Mouse (Mus musculus): ENCODE results near the gene Teddm1b.
"Not testable (repeated sequence)": the region's sequence is repeated elsewhere in the genome, so short reads cannot be mapped to it uniquely, and the experiment has no call there.

Teddm1b gene

GRCm38 (mm10) chr1:153874045-153874444 is at the start of gene Teddm1b:
Gene Teddm1b (plus strand): TSS chr1:153874345.
- DNase-seq (ENCODE audit: low spot score in 2 of 2): no peak

- no peak for DNase-seq (ENCODE audit: low spot score in 2 of 2)
Observed at GRCm38 (mm10) chr1:153830746-153831145, 43.4 kb upstream of the Teddm1b start.

- DNase-seq (ENCODE audit: low spot score in 2 of 2): no peak
Observed at GRCm38 (mm10) chr1:153836036-153836435, 38.1 kb upstream of the Teddm1b start.

GRCm38 (mm10) chr1:153842121-153842740 is 31.9 kb upstream of the Teddm1b start:
- DNase-seq (ENCODE audit: low spot score in 2 of 2): no peak

- DNase-seq (ENCODE audit: low spot score in 2 of 2): no peak
Observed at GRCm38 (mm10) chr1:153844042-153844441, 30.1 kb upstream of the Teddm1b start, which contains the start of gene Rgsl1. Gene Rgsl1 (minus strand): TSS chr1:153844142.

- DNase-seq (ENCODE audit: low spot score in 2 of 2): no peak
Observed at GRCm38 (mm10) chr1:153846420-153846819, 27.7 kb upstream of the Teddm1b start.

GRCm38 (mm10) chr1:153846867-153847266 is 27.3 kb upstream of the Teddm1b start:
- DNase-seq (ENCODE audit: low spot score in 2 of 2): no peak

- DNase-seq (ENCODE audit: low spot score in 2 of 2): not testable (repeated sequence)
Observed at GRCm38 (mm10) chr1:153852696-153853095, 21.4 kb upstream of the Teddm1b start.

GRCm38 (mm10) chr1:153855946-153856345 is 18.2 kb upstream of the Teddm1b start:
- DNase-seq (ENCODE audit: low spot score in 2 of 2): no peak

- not testable (repeated sequence) for DNase-seq (ENCODE audit: low spot score in 2 of 2)
Observed at GRCm38 (mm10) chr1:153880391-153880790, 6.2 kb downstream of the Teddm1b start.

GRCm38 (mm10) chr1:153886024-153886633 is 12.0 kb downstream of the Teddm1b start:
- DNase-seq (ENCODE audit: low spot score in 2 of 2): no peak

GRCm38 (mm10) chr1:153890121-153890520 is 16.0 kb downstream of the Teddm1b start:
- DNase-seq (ENCODE audit: low spot score in 2 of 2): no peak

- DNase-seq (ENCODE audit: low spot score in 2 of 2): no peak
Observed at GRCm38 (mm10) chr1:153891442-153891841, 17.3 kb downstream of the Teddm1b start, which contains the start of gene Teddm1a. Gene Teddm1a (plus strand): TSS chr1:153891742.

GRCm38 (mm10) chr1:153893746-153894145 is 19.6 kb downstream of the Teddm1b start:
- DNase-seq (ENCODE audit: low spot score in 2 of 2): no peak

- no peak for DNase-seq (ENCODE audit: low spot score in 2 of 2)
Observed at GRCm38 (mm10) chr1:153894201-153894893, 20.2 kb downstream of the Teddm1b start.

GRCm38 (mm10) chr1:153894979-153895378 is 20.8 kb downstream of the Teddm1b start:
- peak; percentile 73 to 74 for DNase-seq (ENCODE audit: low spot score in 2 of 2)

- no peak for DNase-seq (ENCODE audit: low spot score in 2 of 2)
Observed at GRCm38 (mm10) chr1:153897196-153897595, 23.1 kb downstream of the Teddm1b start.

GRCm38 (mm10) chr1:153898989-153899730 is 25.0 kb downstream of the Teddm1b start:
- no peak for DNase-seq (ENCODE audit: low spot score in 2 of 2)

GRCm38 (mm10) chr1:153899731-153900380 is 25.7 kb downstream of the Teddm1b start, which contains the start of the genes Glul and Teddm2:
Gene Glul (plus strand): TSS chr1:153899944.
Gene Teddm2 (minus strand): TSS chr1:153900228.
- peak; percentile 93 to 94 for DNase-seq (ENCODE audit: low spot score in 2 of 2)

- peak in 1 of 2 experiments; percentile 43 for DNase-seq (ENCODE audit: low spot score in 2 of 2)
Observed at GRCm38 (mm10) chr1:153900381-153900780, 26.2 kb downstream of the Teddm1b start.
